Mouse (Mus musculus) liver, postnatal 0 days (tissue): ENCODE measurements around the gene Ip6k1. TPM values are rescaled to one million over a fixed set of nuclear protein-coding genes. Genes with fewer than 3 reads are reported as not detected.

ENCODE experiments used
- ATAC-seq: fragments of 200-750 bp; cut with Nextera tagmentation; 2 replicates; pipeline ENCODE4 v1.8.0; 2017; ENCODE audit warnings: mild to moderate bottlenecking, moderate library complexity
- DNase-seq: peaks from one replicate; pipeline ENCODE4 v3.0.0-alpha.2; 2016
- H3K27ac ChIP-seq: fragments of 300-500 bp; sonication (generic); 2 replicates; pipeline ENCODE4 v1.5.1; 2014; ENCODE audit warnings: antibody characterized with exemption, moderate library complexity, mild to moderate bottlenecking, low read depth
- H3K27me3 ChIP-seq: fragments of 300-500 bp; sonication (generic); 2 replicates; pipeline ENCODE4 v1.6.1; 2014; ENCODE audit warnings: low read length, control low read depth, mixed read lengths; ENCODE audit not compliant: insufficient read depth
- H3K36me3 ChIP-seq: fragments of 300-500 bp; sonication (generic); replicated peaks from 2 replicates; pipeline ENCODE4 v1.6.1; 2014; ENCODE audit warnings: mild to moderate bottlenecking, control low read depth, low read length, moderate library complexity, mixed read lengths; ENCODE audit not compliant: insufficient read depth
- H3K4me1 ChIP-seq: fragments of 300-500 bp; sonication (generic); 2 replicates; pipeline ENCODE4 v1.6.1; 2014; ENCODE audit warnings: antibody characterized with exemption, mild to moderate bottlenecking, control low read depth; ENCODE audit not compliant: insufficient read depth
- H3K4me2 ChIP-seq: fragments of 300-500 bp; sonication (generic); 2 replicates; pipeline ENCODE4 v1.6.1; 2014; ENCODE audit warnings: low read depth, mild to moderate bottlenecking, low read length, moderate library complexity, mixed read lengths
- H3K4me3 ChIP-seq: fragments of 300-500 bp; sonication (generic); 2 replicates; pipeline ENCODE4 v1.5.1; 2014; ENCODE audit warnings: low read depth, low read length
- H3K9ac ChIP-seq: fragments of 300-500 bp; sonication (generic); replicated peaks from 2 replicates; pipeline ENCODE4 v1.6.1; 2014; ENCODE audit warnings: mild to moderate bottlenecking, moderate library complexity
- H3K9me3 ChIP-seq: fragments of 300-500 bp; sonication (generic); 2 replicates; pipeline ENCODE4 v1.6.1; 2016; ENCODE audit warnings: mild to moderate bottlenecking, control low read depth, low read length, mixed read lengths
- CTCF ChIP-seq: sonication (generic); IDR thresholded peaks from 2 replicates; pipeline ENCODE4 v1.5.1; 2016; ENCODE audit warnings: antibody characterized with exemption, low read depth
- EP300 ChIP-seq: IDR thresholded peaks from 2 replicates; pipeline ENCODE4 v1.6.1; 2016; ENCODE audit warnings: antibody characterized with exemption, low read depth, mild to moderate bottlenecking
- WGBS: fragments of 180-500 bp; shearing (Covaris S2); extraction: QIAGEN DNeasy Blood & Tissue Kit; methylation state at CpG from one replicate; pipeline ENCODE4 v1.1.7; 2014; ENCODE audit not compliant: insufficient replicate concordance; 5-methylcytosine and 5-hydroxymethylcytosine counted together
- polyA plus RNA-seq: library from polyadenylated mRNA; unstranded; fragments of >200 nt; fragmentation: Nextera tagmentation; extraction: Ambion mirVana; gene quantifications from 2 replicates; pipeline ENCODE4 v1.2.1, GENCODE M21; 2015

The Ip6k1 gene
- polyA plus RNA-seq, 1 experiment from 2014 or later, result 19.8 TPM

- WGBS, result 89% methylated on average over 15 of the region's 15 CpGs
- no peak for DNase-seq
- Histone ChIP-seq H3K27ac (no peak overlapping the region), H3K27me3 (no peaks in the 10 kb centered on the region), H3K4me2 (no peak overlapping the region), H3K9me3 (no peaks in the 10 kb centered on the region), H3K9ac (no peak overlapping the region), H3K4me1 (peaks cover 10% of the 10 kb centered on the region), H3K36me3 (peaks cover 74% of the 10 kb centered on the region), H3K4me3 (no peak overlapping the region)
- TF ChIP-seq EP300 (no peak), CTCF (no peak)
- ATAC-seq, result no peak
Observed at GRCm38 (mm10) chr9:108053665-108054225, 51.4 kb downstream of the Ip6k1 start.

- Histone ChIP-seq H3K4me1 (peaks cover 10% of the 10 kb centered on the region), H3K27me3 (no peaks in the 10 kb centered on the region), H3K4me3 (no peak overlapping the region), H3K27ac (no peak overlapping the region), H3K9ac (no peak overlapping the region), H3K36me3 (peaks cover 82% of the 10 kb centered on the region), H3K4me2 (no peak overlapping the region), H3K9me3 (no peaks in the 10 kb centered on the region)
- 89% methylated on average over 22 of the region's 22 CpGs for WGBS
- peak; percentile 17 for DNase-seq
- ATAC-seq, result no peak
- TF ChIP-seq CTCF (no peak), EP300 (no peak)
Observed at GRCm38 (mm10) chr9:108054331-108055040, 52.2 kb downstream of the Ip6k1 start.

DNA sequence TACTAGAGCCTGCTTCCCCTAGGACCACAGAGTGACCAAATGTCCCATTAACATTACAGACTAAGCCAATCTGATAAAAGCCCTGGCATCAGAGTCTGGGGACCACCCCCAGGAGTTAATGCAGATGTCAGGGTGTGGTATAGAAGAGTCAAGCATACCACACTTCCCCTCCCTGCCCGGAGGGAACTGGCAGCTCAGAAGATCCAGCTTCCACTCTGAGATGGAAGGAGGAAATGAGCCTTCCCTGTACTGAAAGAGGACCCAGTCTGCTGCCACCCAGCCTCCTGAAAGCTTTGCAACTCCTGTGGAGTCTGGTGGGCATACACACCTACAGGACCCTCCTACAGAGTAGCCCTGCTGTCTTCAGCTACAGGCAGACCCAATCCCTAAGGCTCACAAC is 52.8 kb downstream of the Ip6k1 start:
- no peak for TF ChIP-seq CTCF
- no peak for TF ChIP-seq EP300
- Histone ChIP-seq H3K9me3 (no peaks in the 10 kb centered on the region), H3K27ac (no peak overlapping the region), H3K27me3 (no peaks in the 10 kb centered on the region), H3K9ac (no peak overlapping the region), H3K4me2 (no peak overlapping the region), H3K4me3 (no peak overlapping the region), H3K4me1 (peaks cover 5% of the 10 kb centered on the region), H3K36me3 (peaks cover 88% of the 10 kb centered on the region)
- WGBS, result 36% methylated on average over 1 of the region's 1 CpGs
- no peak for ATAC-seq
- no peak for DNase-seq

- ATAC-seq, result no peak
- no peak overlapping the region for H3K27ac ChIP-seq
- no peaks in the 10 kb centered on the region for H3K9me3 ChIP-seq
- DNase-seq, result no peak
- H3K36me3 ChIP-seq, result peaks cover 90% of the 10 kb centered on the region
- WGBS, result 91% methylated on average over 6 of the region's 6 CpGs
- H3K4me3 ChIP-seq, result no peak overlapping the region
- H3K4me1 ChIP-seq, result peaks cover 4% of the 10 kb centered on the region; the same call in 1 of the 2 replicates
- H3K4me2 ChIP-seq, result no peak overlapping the region
- H3K27me3 ChIP-seq, result no peaks in the 10 kb centered on the region
- H3K9ac ChIP-seq, result no peak overlapping the region
- TF ChIP-seq EP300, result no peak
- no peak for TF ChIP-seq CTCF
Observed at GRCm38 (mm10) chr9:108055661-108056237, 53.4 kb downstream of the Ip6k1 start.

GRCm38 (mm10) chr9:108056361-108057261 is 54.3 kb downstream of the Ip6k1 start:
- no peak overlapping the region for H3K4me2 ChIP-seq
- WGBS, result 91% methylated on average over 28 of the region's 28 CpGs
- TF ChIP-seq CTCF, result no peak
- TF ChIP-seq EP300, result no peak
- no peak overlapping the region for H3K9ac ChIP-seq
- H3K27me3 ChIP-seq, result no peaks in the 10 kb centered on the region
- H3K27ac ChIP-seq, result no peak overlapping the region
- H3K9me3 ChIP-seq, result no peaks in the 10 kb centered on the region
- H3K4me1 ChIP-seq, result peaks cover 4% of the 10 kb centered on the region; the same call in 1 of the 2 replicates
- peaks cover 90% of the 10 kb centered on the region for H3K36me3 ChIP-seq
- DNase-seq (no peak), ATAC-seq (no peak)
- H3K4me3 ChIP-seq, result no peak overlapping the region

DNA sequence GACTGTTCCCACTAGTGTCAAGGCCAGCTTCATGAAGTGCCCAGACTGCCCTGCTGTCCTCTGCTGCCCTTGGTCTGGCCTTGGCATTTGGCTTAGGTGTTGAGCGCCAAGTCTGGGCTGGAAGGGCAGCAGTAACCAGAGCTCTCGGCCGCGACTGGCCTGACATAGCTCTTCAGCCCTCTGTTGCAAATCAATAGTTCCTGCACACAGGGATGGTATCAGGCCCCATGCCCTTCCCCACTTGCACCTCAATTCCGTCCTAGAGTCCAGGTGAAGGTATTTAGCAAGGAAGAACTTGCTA is 54.9 kb downstream of the Ip6k1 start:
- H3K36me3 ChIP-seq, result peaks cover 90% of the 10 kb centered on the region
- H3K27me3 ChIP-seq, result no peaks in the 10 kb centered on the region
- TF ChIP-seq CTCF (no peak), EP300 (no peak)
- ATAC-seq (no peak), DNase-seq (no peak)
- no peak overlapping the region for H3K4me3 ChIP-seq
- 87% methylated on average over 5 of the region's 5 CpGs for WGBS
- peaks cover 4% of the 10 kb centered on the region; the same call in 1 of the 2 replicates for H3K4me1 ChIP-seq
- H3K4me2 ChIP-seq, result no peak overlapping the region
- H3K27ac ChIP-seq, result no peak overlapping the region
- no peaks in the 10 kb centered on the region for H3K9me3 ChIP-seq
- H3K9ac ChIP-seq, result no peak overlapping the region
